Mouse (Mus musculus) testis, adult 2 months (tissue): ENCODE measurements around the gene Ttll13. TPM values are rescaled to one million over a fixed set of nuclear protein-coding genes. Genes with fewer than 3 reads are reported as not detected.
A peak's percentile ranks its signal among the peaks of the same experiment; 100 is the strongest.

Experiments used
- H3K27ac ChIP-seq: fragments of 200-500 bp; 2 replicates; pipeline ENCODE4 v1.5.1; 2012; ENCODE audit warnings: low read depth, low read length; ENCODE audit not compliant: control insufficient read depth, insufficient read depth
- H3K27me3 ChIP-seq: fragments of 200-500 bp; 2 replicates; pipeline ENCODE4 v1.6.1; 2012; ENCODE audit warnings: mild to moderate bottlenecking, low read length, moderate library complexity; ENCODE audit not compliant: control insufficient read depth, insufficient read depth
- H3K36me3 ChIP-seq: fragments of 200-500 bp; 2 replicates; pipeline ENCODE4 v1.6.1; 2012; ENCODE audit warnings: mild to moderate bottlenecking, low read length; ENCODE audit not compliant: control insufficient read depth, insufficient read depth
- H3K4me1 ChIP-seq: fragments of 200-500 bp; 2 replicates; pipeline ENCODE4 v1.6.1; 2012; ENCODE audit warnings: low read length; ENCODE audit not compliant: control insufficient read depth, insufficient read depth
- H3K4me3 ChIP-seq: fragments of 200-500 bp; 2 replicates; pipeline ENCODE4 v1.5.1; 2012; ENCODE audit warnings: low read depth, mild to moderate bottlenecking, low read length, moderate library complexity, mixed read lengths; ENCODE audit not compliant: control insufficient read depth
- CTCF ChIP-seq: fragments of 200-500 bp; IDR thresholded peaks from 2 replicates; pipeline ENCODE4 v1.5.1; 2012; ENCODE audit warnings: low read depth, mild to moderate bottlenecking, inconsistent platforms, low read length, moderate library complexity; ENCODE audit not compliant: control insufficient read depth, insufficient read depth, insufficient replicate concordance
- POLR2A ChIP-seq: fragments of 200-500 bp; IDR thresholded peaks from 2 replicates; pipeline ENCODE4 v1.6.1; 2012; ENCODE audit warnings: low read depth, mild to moderate bottlenecking, inconsistent platforms, low read length, moderate library complexity; ENCODE audit not compliant: control insufficient read depth
- polyA plus RNA-seq: library from polyadenylated mRNA; depleted of rRNA; stranded (reverse); fragments of >200 nt; gene quantifications from 2 replicates; pipeline ENCODE4 v1.2.3, GENCODE M21; 2012

The Ttll13 gene
- polyA plus RNA-seq, 1 experiment: 361 TPM

GRCm38 (mm10) chr7:80283226-80283918 lies 37.2 kb downstream of the Ttll13 start:
- Histone ChIP-seq H3K27me3 (no peaks in the 10 kb centered on the region), H3K4me3 (no peak overlapping the region), H3K36me3 (no peaks in the 10 kb centered on the region; the same call in 1 of the 2 replicates), H3K27ac (no peak overlapping the region), H3K4me1 (no peaks in the 10 kb centered on the region)
- TF ChIP-seq CTCF (no peak), POLR2A (no peak)

- Histone ChIP-seq H3K36me3 (no peaks in the 10 kb centered on the region; the same call in 1 of the 2 replicates), H3K27me3 (no peaks in the 10 kb centered on the region), H3K27ac (no peak overlapping the region), H3K4me3 (no peak overlapping the region), H3K4me1 (no peaks in the 10 kb centered on the region)
- TF ChIP-seq CTCF (no peak), POLR2A (no peak)
Measured at GRCm38 (mm10) chr7:80284391-80284790, 38.2 kb downstream of the Ttll13 start.

- H3K36me3 ChIP-seq: no peaks in the 10 kb centered on the region; the same call in 1 of the 2 replicates
Measured at GRCm38 (mm10) chr7:80285725-80286124, 39.5 kb downstream of the Ttll13 start.

DNA sequence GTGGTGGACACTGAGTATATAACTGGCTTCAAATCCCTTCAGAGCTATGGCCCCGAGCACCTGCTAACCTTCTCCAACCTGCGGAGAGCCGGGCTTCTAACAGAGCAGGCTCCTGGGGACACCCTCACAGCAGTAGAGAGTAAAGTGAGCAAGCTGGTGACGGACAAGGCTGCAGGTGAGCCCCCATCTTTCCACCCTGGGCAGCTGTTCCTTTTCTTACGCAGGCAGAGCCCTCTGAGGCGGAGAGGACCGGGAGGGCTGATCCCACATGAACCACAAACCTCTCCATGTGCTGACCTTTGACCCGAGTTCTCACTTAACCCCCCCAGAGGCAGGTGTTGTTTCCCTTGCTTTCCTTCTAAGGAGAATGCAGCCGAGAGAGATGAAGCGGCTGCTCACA lies 41.6 kb downstream of the Ttll13 start:
- no peak for TF ChIP-seq CTCF
- no peak for TF ChIP-seq POLR2A
- H3K36me3 ChIP-seq: no peaks in the 10 kb centered on the region; the same call in 1 of the 2 replicates

More at GRCm38 (mm10) chr7:80285725-80286124, 39.5 kb downstream of the Ttll13 start:
- H3K27ac ChIP-seq: no peak overlapping the region
- TF ChIP-seq POLR2A (no peak), CTCF (no peak)
- no peak overlapping the region for H3K4me3 ChIP-seq
- H3K4me1 ChIP-seq: no peaks in the 10 kb centered on the region
- no peaks in the 10 kb centered on the region for H3K27me3 ChIP-seq

DNA sequence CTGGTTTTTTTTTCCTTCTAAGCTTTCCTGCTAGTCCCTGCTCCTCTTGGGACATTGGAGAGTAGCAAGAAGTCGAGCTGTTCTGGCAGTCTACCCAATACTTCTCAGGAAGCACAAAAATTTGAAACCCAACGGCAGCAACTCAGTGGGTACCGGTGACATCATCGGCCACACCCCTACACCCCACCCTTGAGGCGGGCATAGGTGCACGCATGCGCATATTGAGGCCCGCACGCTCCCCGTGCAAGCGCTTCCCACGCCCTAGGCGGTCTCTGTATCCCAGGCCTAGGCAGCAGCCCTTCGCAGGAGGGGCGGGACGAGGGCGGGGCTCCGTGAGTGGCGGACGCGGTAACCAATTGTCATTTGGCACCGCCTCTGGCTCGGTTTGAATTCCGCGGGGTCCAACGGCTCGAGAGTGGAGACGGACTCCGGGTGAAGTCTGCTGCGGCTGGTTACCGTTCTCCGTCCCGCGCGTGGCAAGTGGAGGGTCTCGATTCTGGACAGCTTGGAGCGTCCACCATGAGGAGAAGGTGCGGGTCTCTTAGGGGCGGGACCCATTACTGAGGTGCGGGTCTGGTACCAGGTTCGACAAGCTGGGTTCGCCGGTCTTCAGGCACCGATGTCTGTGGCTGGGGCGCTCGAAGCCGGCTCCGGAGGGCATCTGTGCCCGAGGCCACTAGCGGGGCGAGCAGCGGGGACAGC lies 48.0 kb downstream of the Ttll13 start, which contains the start of gene Prc1:
TSS of gene Prc1 (plus strand) at position 389 of the 702 bp plus-strand sequence.
- Histone ChIP-seq H3K27ac (peak within 1 kb of the TSS; percentile 96), H3K36me3 (no peaks in the 10 kb centered on the region; the same call in 1 of the 2 replicates), H3K4me1 (no peaks in the 10 kb centered on the region; the same call in 1 of the 2 replicates), H3K4me3 (peak within 1 kb of the TSS; percentile 96), H3K27me3 (no peaks in the 10 kb centered on the region)
- TF ChIP-seq POLR2A (peak; percentile 78), CTCF (no peak)

More for the DNA sequence above, 41.6 kb downstream of the Ttll13 start:
- Histone ChIP-seq H3K4me3 (no peak overlapping the region), H3K27me3 (no peaks in the 10 kb centered on the region), H3K4me1 (no peaks in the 10 kb centered on the region), H3K27ac (no peak overlapping the region)

DNA sequence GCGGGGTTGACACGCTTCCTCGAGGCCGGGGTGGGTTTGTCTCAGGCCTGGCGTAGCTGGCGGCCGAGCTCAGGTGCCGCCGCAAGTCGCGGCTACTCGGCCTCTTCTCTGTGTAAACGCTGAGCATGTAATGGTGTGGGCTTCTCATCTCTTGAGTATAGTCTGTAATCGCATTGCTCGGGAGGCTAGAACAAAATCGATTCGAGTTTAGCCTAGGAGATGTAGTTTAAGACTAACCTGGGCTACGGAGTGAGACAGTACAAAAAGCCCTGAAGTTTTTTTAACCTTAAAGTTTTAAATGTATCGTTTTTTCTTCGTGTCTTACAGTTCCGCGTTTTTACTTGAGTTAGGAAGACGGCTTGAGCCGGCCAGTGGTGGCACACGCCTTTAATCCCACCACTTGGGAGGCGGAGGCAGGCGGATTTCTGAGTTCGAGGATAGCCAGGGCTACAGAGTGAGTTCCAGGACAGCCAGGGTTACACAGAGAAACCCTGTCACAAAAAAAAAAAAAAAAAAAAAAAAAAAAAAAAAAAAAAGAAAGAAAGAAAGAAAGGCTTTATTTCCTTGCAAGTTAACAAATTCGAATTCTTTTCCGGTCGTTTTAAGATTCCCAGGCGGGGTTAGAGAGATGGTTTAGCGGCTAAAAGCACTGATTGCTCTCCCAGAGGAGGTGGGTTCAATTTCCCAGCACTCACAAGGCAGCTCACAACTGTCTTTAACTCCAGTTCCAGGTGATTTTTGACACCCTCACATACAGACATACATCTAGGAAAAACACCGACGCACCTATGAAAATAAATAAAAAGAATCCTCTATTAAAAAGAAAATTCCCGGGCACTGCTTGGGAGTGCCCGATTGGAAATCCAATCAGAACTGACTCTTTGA lies 48.8 kb downstream of the Ttll13 start:
- TF ChIP-seq CTCF (no peak), POLR2A (no peak)
- H3K4me1 ChIP-seq: no peaks in the 10 kb centered on the region; the same call in 1 of the 2 replicates
- H3K27ac ChIP-seq: peak overlapping the region; percentile 96
- H3K4me3 ChIP-seq: peak overlapping the region; percentile 96
- no peaks in the 10 kb centered on the region; the same call in 1 of the 2 replicates for H3K36me3 ChIP-seq
- H3K27me3 ChIP-seq: no peaks in the 10 kb centered on the region

DNA sequence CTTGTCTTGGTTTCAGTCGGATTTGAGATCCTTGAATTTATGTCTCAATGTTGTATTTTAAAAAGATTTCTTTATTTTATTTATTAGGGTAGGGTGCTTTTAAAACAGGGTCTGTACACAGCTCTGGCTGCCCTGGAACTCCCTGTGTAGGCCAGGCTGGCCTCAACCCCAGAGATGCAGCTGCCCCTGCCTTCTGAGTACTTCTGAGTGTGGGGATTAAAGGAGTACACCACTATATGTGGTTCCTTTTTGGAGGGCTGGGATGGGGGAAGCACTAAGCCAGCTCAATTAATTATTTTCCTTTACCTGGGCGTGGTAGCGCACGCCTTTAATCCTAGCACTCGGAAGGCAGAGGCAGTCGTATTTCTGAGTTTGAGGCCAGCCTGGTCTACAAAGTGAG lies 50.3 kb downstream of the Ttll13 start:
- no peak overlapping the region for H3K4me3 ChIP-seq
- H3K36me3 ChIP-seq: no peaks in the 10 kb centered on the region; the same call in none of the 2 replicates
- H3K27ac ChIP-seq: no peak overlapping the region
- H3K4me1 ChIP-seq: no peaks in the 10 kb centered on the region; the same call in 1 of the 2 replicates
- H3K27me3 ChIP-seq: no peaks in the 10 kb centered on the region
- TF ChIP-seq CTCF: no peak
